Mouse (Mus musculus) cerebellum, adult (tissue): ENCODE measurements at regions not wholly inside any gene's neighbourhood (a gene's known extent, or its start where the extent isn't known, plus 50 kb on each side); places are given as distances from the start of the nearest gene placed in this dataset.

ENCODE experiments used
- ATAC-seq: cut with Nextera tagmentation; 2 replicates; pipeline ENCODE4 v1.9.2; 2017; ENCODE audit warnings: mild to moderate bottlenecking, moderate library complexity, mixed read lengths; ENCODE audit not compliant: insufficient number of reproducible peaks, low FRiP score, low TSS enrichment

DNA sequence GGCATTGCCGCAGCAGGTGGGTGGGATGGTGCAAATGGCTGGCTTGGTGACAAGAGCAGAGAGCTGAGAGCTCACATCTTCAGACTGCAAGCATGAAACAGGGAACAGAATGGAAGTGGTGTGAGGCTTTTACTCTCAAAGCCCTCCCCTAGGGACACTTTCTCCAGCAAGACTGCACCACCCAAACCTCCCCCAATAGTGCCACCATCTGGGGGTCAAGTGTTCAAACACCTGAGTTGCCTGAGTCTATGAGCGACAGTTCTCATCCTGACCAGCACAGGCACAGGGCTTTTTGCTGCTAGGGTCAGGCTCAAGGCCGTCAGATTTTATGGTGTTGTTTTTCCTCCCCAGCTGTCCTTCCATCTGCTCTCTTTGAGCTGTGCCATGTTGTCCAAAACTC is 337.9 kb upstream of the Eif4g2 start:
- no peak for ATAC-seq

DNA sequence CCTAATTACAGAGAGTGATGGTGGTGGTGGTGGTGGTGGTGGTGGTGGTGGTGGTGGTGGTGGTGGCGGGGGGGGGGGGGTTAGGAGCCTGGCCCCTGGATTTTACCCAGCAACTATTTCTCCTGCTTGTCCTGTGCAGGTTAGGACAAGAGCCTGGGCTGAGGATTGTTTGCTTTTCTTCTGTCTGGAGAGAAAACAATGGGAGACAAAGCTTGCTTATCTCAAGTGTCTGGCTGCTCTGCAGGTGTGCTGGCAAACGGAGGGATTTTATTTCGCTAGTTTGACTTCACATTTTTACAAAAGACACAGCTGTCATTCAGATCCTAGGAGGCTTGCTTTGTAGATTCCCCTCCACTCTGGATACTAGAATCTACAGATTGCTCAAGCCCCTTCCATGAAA is 334.9 kb upstream of the Eif4g2 start:
- ATAC-seq, result no peak

DNA sequence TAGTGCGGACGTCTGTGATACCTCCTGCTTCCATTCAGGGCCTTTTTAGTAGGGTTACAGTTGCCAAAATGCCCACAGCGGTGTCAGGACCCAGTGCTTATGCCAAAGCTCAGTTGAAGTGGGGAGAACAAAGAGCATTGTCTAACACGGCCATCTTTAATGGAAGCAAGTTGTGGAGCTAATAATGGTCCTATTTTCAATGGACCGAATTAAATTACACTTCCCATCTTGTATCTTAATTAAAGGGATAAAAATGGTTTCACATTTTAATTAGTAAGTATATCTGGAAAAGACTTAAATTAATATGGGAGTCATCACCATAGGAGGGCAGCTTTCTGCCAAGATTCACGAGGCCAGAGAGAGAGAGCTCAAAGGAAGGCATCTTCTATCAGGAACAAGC is 333.2 kb upstream of the Eif4g2 start:
- no peak for ATAC-seq

DNA sequence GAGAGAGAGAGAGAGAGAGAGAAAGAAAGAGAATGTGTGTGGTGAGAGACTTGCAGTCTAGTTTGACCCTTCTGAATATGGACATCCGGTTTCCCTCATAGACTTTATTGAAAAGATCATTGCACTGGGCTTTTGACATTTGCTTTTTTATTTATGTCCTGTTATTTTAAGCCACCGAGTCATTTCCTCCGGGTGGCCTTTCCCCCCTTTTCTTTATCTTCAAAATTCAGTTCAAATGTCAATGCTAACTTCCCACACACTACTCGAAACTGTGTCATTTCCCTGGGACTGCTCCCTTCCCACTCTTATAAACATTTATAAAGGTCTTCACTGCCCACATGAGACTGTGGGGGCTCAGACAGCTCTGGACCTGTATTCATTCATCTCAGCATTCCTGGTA is 330.9 kb upstream of the Eif4g2 start:
- ATAC-seq, result no peak

DNA sequence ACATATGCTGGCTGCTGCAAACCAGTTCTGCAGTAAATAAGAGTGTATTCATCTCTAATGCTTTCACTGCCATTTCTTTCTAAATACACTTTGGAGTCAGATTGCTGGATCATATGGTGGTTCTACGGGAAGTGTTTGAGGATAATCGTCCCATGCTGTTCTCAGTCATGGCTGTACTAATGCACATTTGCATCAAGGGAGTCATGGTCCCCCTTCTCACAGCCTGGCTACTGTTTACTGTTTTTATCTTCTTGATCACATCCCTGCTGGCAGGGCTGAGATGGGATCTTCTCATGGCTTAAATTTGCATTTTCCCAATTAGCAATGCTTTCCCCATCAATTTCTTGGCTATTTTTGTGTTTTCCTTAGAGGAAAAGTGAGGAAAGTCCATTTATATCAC is 330.1 kb upstream of the Eif4g2 start:
- ATAC-seq, result no peak

DNA sequence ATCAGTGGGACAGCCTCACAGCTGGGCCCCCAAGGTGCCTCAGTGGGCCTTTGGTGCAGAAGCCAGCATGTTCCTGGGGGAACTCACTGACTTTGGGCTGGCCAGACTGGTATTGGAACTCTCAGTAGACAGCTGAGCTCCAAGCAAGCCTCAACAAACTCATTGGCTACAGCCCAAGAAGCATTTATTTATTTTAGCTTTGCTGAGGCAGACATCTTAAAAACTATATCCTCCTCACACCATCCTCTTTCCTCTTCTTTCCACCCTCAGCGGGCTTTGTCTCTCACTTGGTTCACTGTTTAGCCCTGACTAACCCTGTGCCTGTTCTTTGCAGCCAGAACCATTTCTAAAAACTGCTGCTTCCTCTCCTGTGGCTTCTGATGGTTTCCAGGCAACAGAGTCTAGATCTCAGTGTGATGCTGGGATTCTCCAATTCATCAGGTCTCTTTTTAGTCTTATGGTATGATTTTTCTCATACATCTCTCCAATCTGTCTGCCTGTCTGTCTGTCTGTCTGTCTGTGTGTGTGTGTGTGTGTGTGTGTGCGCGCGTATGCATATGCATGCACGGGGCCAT is 328.6 kb upstream of the Eif4g2 start:
- ATAC-seq, result no peak

DNA sequence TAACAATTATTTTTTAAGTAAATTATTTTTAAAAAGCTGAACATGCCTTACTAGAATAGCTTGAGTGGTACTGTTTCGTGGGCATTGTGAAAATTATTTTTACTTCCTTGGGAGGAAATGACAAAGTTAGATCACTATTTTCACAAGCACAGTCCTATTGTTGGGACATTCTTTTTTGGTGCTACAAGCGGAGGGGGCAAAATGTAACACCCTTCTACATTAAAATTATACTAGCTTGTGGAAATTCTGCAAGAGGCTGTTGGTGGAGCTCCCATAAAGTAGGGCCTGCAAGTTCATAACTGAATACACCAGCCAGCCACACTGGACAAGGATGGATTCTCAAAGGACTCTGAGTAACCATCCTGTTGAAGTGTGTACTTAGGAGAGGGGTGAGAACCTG is 313.1 kb upstream of the Eif4g2 start:
- no peak for ATAC-seq

DNA sequence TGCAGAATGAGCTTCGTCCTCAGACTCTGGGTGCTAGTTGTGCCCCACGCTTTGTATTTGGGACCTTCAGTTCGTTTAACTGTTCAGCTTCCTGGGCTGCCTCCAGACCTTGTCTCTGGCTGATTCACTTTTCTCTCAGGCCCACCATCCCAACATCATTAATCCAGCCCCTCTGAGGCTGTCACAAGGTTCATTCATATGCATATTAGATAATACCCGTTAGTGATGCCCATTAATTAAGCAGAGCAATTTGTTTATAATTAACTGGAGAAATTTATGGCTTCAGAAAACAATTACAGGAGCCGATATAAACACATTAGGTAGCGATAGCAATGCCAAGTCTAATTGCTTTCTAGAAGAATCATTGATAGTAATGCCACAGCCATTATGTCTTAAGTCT is 312.3 kb upstream of the Eif4g2 start:
- ATAC-seq, result no peak

DNA sequence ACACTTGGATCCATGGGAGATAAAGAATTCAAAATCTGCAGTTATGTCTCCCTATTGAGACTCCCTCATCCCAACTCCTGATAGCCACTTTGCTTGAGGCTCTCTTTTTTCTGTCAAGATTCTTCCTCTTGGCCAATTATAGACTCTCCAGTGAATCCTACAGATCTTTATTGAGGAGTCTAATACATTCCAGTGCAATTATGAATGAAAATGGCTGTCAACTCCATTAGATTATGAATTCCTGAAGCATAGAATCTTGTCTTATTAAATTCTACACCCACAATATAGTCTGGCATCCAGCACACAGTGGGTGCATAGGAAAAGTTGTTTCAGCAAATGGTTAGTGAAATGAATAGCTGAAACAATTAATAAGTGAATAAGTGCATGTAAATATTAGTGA is 311.0 kb upstream of the Eif4g2 start:
- ATAC-seq, result no peak

DNA sequence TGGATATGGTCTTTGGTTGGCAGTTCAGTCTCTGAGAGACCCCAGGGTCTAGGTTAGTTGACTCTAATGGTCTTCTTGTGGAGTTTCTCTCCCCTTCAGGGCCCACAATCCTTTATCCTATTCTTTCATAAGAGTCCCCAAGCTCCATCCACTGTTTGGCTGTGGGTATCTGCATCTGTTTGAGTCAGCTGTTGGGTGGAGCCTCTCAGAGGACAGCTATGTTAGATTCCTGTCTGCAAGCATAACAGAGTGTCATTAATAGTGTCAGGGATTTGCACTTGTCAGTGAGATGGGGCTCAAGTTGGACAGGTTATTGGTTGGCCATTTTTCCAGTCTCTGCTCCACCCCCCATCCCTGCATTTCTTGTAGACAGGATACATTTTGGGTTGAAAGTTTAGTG is 306.9 kb upstream of the Eif4g2 start:
- ATAC-seq, result no peak

DNA sequence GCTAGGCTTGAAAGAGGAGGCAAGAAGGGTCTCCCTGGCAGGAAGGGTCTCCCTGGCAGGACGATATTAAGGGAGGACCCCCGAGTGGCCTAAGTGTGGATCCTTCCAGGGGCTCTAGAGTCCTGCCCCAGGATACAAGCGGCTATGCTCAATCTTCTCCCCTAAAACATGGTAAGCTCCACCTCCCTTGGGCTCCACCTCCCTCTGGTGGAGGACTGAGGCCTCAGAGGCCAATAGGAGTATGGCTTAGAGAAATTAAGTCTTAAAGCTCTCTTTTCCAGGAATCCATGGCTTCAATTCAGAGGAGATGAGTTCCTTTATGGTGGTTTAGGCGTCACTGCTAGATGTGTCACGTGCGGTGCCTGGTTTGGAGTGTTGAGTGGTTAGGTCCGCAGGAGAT is 291.7 kb upstream of the Eif4g2 start:
- no peak for ATAC-seq

DNA sequence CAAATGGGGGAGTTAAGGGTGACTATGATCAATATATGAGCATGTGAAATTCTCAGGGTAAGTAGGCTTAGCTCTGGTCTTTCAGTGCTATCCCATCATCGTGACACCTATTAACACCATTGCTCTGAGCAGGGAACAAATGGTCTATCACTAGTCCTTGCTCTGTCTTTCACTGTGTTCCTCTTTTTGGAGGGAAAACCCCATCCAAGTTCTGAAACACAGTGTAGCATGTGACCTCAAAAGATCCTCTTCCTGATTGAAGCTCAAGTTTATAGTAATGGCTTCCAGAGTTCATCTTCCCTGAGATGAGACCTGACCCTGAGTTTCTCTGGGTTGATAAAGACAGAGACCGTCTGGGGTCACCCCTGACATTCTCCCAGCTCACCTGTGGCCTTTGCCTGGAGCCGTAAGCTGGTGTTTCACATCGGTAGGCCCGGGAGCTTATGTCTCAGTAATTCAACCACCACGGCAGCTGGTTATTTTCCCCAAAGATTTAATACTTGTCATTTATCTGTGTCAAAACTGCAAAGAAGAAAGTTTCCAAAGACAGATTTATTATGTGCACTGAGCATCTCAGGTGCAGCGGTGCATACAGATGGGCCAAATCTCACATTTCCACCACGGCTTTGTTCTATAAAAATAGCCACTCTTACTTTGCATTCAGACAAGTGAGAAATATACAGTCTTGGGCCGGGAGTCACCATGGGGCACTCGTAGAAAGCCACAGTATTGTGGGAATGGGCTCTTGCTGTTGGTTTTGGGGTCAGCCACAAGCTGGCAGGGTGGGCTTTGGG is 290.7 kb upstream of the Eif4g2 start:
- no peak for ATAC-seq

DNA sequence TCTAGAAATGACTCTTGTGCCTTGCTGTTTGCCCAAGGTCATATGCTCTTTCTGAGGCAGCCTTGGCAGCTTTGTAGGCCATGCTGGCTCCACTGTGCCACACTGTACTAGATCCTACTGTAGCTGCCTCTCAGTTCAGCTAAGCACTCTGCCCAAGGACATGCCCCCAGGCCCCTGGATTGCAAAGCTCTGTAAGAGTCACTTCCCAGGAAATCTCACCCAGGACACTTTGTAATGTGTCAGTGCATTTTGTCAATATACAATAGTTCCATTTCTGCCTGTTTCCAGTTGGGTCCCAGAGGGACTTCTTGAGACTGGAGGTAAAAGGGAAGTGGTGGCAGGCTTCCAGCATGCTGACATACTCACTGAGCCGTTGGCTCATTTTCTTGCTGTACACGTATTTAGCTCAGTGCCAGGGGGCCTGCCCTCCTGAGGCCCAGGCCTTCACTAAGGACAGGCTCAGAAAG is 287.6 kb upstream of the Eif4g2 start:
- no peak for ATAC-seq

DNA sequence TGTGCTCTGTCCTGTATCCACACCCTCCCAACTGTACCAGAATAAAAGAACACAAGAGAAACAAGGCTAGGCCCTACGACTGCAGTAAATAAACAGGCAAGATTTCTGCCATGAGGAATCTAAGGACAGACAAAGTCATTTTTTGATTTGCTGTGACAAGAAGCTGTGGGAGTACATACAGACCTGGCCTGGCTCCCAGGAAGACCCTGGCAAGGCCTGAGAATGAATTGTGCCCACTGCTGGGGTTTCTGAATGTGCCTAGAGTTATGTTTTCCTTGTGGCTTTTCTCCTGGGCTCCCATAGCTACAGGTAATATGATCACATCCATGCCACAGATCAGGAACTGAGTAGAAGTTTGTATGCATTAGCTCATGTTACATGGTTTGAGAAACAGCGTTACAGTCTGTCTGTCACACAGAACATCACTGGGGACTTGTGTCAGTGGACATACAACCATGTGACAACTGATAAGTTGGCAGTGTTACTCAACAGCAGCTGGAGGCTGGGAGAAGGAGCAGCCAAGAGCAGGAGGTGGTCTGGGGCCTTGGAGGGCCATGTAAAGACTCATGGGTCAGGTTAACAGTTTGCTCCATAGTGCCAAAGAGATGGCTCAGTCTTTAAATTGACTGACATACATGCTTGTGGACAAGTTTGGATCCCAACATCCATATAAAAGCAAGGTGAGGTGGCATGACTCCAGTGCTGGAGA is 285.6 kb upstream of the Eif4g2 start:
- ATAC-seq, result no peak

DNA sequence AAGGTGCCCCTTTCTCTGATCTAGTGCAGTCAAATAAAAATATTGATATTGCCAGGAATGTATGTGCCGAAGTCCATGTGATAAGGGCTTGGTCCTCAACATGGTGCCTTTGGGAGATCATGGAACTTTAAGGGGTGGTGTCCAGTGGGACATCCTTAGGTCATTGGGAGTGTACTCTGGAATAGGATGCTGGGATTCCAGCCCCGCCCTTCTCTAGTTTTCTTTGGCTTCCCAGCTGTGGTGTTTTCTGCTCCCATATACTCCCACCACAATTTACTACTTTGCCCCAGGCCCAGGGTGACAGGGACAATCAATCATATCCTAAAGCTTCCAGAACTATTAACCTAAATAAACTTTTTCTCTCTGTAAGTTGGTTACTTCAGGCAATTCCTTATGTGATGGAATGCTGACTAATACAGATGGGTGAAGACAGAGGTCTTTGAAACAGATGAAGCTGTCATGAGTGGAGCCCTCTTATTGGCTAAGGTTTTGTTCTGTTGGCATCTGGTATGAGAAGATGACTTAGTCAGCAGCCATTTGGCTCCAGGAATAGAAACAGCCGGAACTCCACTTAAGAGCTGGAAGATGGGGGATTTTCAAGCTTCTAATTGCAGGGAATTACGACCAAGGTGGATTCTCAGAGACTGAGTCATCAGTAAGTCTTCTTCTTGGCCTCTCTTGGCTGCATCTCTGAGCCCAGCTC is 284.3 kb upstream of the Eif4g2 start:
- no peak for ATAC-seq

DNA sequence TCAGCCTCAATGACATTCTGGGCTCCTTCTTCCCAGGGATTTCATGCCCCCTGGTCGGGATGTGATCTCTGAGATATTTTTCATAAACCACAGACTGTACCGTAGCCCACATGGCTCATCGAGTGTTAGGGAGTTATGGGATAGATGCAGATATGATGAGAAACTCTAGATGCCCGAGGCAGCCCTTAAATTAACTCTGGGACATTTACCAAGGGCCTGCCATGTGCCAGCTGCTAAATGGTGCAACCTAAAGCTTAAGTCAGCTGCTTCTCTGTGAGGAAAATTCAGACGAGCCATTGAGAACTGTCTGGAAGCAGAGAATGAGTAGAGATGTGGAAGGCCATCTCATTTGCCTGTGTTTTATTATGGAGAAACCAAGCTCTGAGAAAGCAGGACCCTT is 282.6 kb upstream of the Eif4g2 start:
- ATAC-seq, result no peak

DNA sequence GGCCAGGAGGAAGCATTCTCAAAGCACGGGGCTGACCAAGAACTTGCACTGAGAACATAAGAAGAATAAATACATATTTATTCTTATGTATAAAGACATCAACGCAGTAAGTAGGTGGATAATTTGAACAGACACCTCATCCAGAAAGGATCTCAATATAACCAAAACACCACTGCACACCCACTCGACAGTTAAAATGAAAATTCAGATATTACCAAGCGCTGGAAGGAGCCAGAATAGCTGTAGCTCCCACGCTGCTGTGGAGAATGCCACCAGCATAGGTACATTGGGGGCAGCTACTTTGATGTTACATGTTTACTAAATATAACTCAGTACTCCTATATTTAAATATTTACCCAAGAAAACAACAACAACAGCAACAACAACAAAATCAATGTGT is 280.4 kb upstream of the Eif4g2 start:
- ATAC-seq, result no peak

DNA sequence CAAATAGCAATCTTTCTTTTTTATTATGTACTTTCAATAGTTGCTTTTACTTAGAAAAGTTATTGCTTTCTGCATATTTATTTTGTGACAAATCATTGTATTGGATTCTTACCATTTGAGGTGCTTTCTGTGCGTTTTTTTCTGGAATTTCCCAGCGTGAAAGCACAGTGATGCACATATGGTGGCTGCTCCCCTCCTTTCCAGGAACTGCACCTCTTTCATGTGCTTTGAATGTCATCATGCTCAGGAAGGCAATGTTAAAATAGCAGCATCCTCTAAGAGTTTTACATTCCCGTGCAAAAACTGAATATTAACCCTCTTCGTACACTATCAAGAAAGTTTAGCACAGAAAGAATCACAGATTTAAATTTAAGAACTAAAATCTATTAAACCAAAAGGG is 279.8 kb upstream of the Eif4g2 start:
- no peak for ATAC-seq

DNA sequence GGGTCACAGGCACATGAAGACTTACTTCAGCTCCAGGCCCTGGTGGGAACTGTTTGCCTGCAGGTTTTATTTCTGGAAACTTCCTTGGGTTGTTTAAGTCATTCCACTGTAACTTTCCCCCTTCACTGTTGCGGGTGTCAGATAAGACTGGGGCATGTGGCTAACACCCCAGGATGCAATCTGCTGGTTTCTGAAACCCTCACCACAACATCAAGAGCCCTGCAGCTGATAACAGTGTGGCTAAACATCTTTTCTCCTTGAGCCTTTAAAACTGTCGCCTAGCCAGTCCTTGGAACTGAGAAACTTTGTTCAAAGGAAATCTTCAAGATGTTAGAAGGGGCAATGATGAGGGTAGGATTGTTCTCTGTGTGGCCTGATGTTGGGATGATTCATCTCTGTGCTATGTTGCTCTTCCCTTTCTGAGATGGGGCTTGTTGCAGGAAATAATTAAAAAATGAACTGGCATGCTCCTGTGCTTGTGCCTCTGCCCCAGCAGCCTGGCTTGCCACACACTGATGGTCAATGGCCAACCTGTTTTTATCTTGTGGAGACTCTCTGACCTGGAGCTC is 272.3 kb upstream of the Eif4g2 start:
- no peak for ATAC-seq

DNA sequence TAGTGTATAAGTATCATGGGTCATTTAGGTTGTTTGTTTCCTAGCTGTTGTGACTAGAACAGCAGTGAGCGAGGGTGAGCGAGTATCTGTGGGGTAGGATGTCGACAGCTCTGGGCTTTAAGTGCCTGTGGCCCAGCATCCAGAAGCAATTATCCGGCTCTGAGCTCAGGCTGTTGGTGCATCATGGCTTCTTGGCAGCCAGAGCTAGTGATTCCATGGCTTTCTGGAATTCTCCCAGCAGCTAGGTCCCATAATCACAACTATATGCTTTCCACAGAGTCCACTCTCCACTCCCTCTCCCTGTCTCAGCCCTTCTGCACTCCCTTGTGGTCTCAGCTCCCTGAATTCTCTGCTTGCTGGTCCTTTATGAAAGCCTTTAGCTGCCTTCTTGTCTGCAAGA is 271.2 kb upstream of the Eif4g2 start:
- no peak for ATAC-seq

DNA sequence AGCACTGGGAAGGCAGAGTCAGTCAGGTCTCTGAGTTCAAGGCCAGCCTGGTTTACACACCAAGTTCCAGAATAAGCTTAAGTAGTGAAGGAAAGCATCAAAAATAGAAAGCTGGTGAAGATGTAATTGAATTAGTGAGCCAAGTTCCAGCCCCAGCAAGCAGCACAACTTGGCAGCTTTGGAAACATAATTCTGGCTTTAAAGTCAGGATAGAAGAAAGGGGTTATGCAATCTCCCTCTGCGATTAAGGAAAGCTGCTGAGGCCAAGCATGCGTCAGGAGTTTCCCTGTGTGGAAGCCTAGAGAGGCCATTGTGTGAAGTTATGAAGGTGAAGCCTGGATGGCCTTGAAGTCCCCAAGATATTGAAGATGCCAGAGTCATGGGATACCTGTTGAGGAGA is 269.3 kb upstream of the Eif4g2 start:
- ATAC-seq, result no peak
